Mouse (Mus musculus) heart, postnatal 0 days (tissue): Measurements from ENCODE around the gene Nfatc3.

ENCODE experiments used
- CTCF ChIP-seq: IDR thresholded peaks from 2 replicates; pipeline ENCODE4 v1.5.1; 2016; ENCODE audit warnings: antibody characterized with exemption, control low read depth, low read depth
- EP300 ChIP-seq: IDR thresholded peaks from 2 replicates; pipeline ENCODE4 v1.6.1; 2016; ENCODE audit warnings: antibody characterized with exemption, low read depth

DNA sequence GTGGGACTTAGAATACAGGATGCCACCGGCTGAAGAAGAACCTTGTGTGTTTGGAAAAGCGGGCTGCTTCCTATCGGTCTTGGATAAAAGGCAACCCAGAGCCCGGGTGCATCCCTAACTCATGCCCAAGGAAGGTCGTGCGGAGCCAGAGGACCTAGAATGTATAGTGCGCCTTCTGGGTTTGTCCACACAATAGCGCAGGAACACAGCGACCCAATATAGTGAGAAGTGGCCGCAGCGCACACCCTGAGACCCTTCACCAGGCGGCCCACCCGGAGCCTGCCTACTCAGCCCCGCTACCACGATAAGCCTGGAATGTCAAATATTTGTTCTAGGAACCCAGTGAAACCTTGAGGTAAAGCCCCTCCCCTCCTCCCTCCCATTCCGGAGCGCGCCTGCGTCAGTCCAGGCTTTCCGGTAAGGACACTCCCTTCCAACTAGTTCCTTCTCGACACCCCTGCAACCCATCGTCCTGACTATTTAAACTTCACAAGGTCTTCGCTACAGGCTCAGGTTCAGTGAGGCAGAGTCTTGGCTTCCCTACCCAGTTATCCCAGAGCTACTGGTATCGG, 79.4 kb downstream of the Nfatc3 start:
- TF ChIP-seq CTCF (no peak), EP300 (no peak)
